Mouse (Mus musculus) cerebellum, adult 2 months (tissue): ENCODE measurements at regions not wholly inside any gene's neighbourhood (a gene's known extent, or its start where the extent isn't known, plus 50 kb on each side); places are given as distances from the start of the nearest gene placed in this dataset.

Experiments
- CTCF ChIP-seq: fragments of 200-500 bp; IDR thresholded peaks from 2 replicates; pipeline ENCODE4 v1.5.1; 2011; ENCODE audit warnings: low read depth, mild to moderate bottlenecking, control low read depth, low read length, moderate library complexity, borderline replicate concordance; ENCODE audit not compliant: insufficient read depth
- POLR2A ChIP-seq: fragments of 200-500 bp; IDR thresholded peaks from 2 replicates; pipeline ENCODE4 v1.6.1; 2011; ENCODE audit warnings: low read length, control low read depth, borderline replicate concordance; ENCODE audit not compliant: insufficient read depth

DNA sequence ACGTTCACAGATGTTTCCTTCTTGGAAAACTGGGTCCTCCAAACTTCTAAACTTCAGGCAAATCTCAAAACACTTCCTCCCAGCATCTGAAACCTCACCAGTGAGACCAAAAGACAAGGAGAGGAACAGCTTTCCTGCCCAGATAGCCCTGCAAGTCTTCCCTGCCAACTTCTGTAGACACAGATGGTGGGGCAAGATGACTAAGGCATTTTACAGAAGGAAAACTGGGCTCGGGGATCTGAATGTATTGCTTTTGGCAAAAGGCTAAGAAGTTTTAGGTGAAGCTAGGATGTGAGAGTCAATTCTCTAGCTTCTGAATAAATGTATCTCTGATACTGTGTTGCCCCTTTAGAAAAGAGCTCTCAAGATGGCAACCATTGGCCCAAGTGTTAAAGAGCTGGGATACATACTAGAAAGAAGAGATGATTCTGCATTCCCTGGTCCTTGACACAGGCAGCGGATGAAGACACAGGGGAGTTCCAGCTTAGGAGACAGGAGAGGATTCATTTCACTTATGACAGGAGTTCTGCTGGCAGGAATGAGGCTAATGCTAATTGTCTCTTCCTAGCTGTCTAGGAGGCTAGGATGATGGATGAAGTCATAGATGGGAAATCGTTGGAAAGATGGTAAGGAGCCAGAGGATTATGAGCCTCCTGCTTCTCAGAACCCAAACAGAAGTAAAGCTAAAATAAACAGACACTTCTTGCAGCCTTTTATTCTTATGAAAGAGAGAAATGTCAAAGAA lies 108.0 kb upstream of the Ces5a start:
- TF ChIP-seq POLR2A (no peak), CTCF (no peak)
